Mouse (Mus musculus) embryonic facial prominence, embryonic 14.5 days (tissue): ENCODE results near the gene Spp2. TPM values are rescaled to one million over a fixed set of nuclear protein-coding genes. Genes with fewer than 3 reads are reported as not detected.

Experiments used
- ATAC-seq: fragments of 200-750 bp; cut with Nextera tagmentation; 2 replicates; pipeline ENCODE4 v1.8.0; 2017; ENCODE audit warnings: low read depth, moderate number of reproducible peaks, moderate TSS enrichment
- DNase-seq: peaks from one replicate; pipeline ENCODE4 v3.0.0-alpha.2; 2015; ENCODE audit warnings: low spot score
- H3K27ac ChIP-seq: fragments of 300-500 bp; sonication (generic); replicated peaks from 2 replicates; pipeline ENCODE4 v1.5.1; 2014; ENCODE audit warnings: low read depth, mild to moderate bottlenecking, low read length, moderate library complexity
- H3K27me3 ChIP-seq: fragments of 300-500 bp; sonication (generic); replicated peaks from 2 replicates; pipeline ENCODE4 v1.6.1; 2014; ENCODE audit warnings: low read length; ENCODE audit not compliant: control insufficient read depth, insufficient read depth
- H3K36me3 ChIP-seq: fragments of 300-500 bp; sonication (generic); 2 replicates; pipeline ENCODE4 v1.6.1; 2014; ENCODE audit warnings: low read length, mixed read lengths; ENCODE audit not compliant: control insufficient read depth, insufficient read depth
- H3K4me1 ChIP-seq: fragments of 300-500 bp; sonication (generic); 2 replicates; pipeline ENCODE4 v1.6.1; 2014; ENCODE audit warnings: antibody characterized with exemption, low read length; ENCODE audit not compliant: control insufficient read depth, insufficient read depth
- H3K4me2 ChIP-seq: fragments of 300-500 bp; sonication (generic); 2 replicates; pipeline ENCODE4 v1.6.1; 2014; ENCODE audit warnings: low read depth, mild to moderate bottlenecking, low read length, moderate library complexity, mixed read lengths
- H3K4me3 ChIP-seq: fragments of 300-500 bp; sonication (generic); 2 replicates; pipeline ENCODE4 v1.5.1; 2014; ENCODE audit warnings: low read depth, mild to moderate bottlenecking, low read length
- H3K9ac ChIP-seq: fragments of 300-500 bp; sonication (generic); 2 replicates; pipeline ENCODE4 v1.6.1; 2014; ENCODE audit warnings: low read depth, mild to moderate bottlenecking, low read length, moderate library complexity, mixed read lengths
- H3K9me3 ChIP-seq: fragments of 300-500 bp; sonication (generic); 2 replicates; pipeline ENCODE4 v1.6.1; 2016; ENCODE audit warnings: low read length; ENCODE audit not compliant: control insufficient read depth
- WGBS: fragments of 180-500 bp; shearing (Covaris S2); extraction: QIAGEN DNeasy Blood & Tissue Kit; methylation state at CpG from one replicate; pipeline ENCODE4 v1.1.7; 2014; 5-methylcytosine and 5-hydroxymethylcytosine counted together
- polyA plus RNA-seq: library from polyadenylated mRNA; unstranded; fragments of >200 nt; fragmentation: Nextera tagmentation; extraction: Ambion mirVana; gene quantifications from 2 replicates; pipeline ENCODE4 v1.2.1, GENCODE M21; 2014

The Spp2 gene
- polyA plus RNA-seq, 1 experiment from 2014 or later: 0.18 TPM

DNA sequence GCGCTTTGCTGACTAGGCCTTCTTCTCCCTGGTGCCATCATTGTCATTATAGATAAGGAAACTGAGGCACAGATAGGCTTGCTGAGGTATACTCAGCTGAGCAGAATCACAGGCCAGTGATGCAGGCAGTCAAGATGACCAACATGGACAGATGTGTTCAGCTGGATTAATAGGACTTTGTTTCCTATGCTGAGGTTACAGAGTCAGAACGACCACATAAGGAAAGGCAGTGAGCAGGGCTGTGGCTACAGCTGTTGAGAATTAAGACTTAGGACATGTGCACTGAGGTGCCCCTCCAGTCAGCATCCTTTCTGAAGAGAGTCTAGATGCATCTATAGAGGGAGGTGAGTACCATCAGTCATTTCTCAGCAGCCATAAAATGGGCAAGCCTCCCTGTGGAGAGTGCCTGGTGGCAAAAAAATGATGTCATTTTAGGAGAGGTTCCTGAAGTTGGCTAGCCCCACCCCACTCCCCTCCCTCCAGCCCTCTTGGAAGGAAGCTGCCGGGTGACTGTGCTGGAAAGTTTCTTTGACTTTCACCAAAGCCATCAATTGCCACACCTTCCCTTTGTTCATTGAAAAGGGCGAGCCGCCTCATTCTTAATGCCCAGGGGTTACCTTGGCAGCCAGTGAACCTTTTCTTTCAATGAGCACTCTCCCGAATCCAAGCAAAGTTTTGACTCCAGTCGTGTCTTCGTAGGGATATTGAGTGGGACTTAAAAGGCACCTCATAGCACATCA is 59.7 kb downstream of the Spp2 start:
- no peaks in the 10 kb centered on the region for H3K36me3 ChIP-seq
- peaks cover 16% of the 10 kb centered on the region for H3K4me1 ChIP-seq
- DNase-seq: no peak
- H3K4me2 ChIP-seq: no peak overlapping the region
- H3K9ac ChIP-seq: no peak overlapping the region
- H3K9me3 ChIP-seq: no peaks in the 10 kb centered on the region
- no peaks in the 10 kb centered on the region for H3K27me3 ChIP-seq
- no peak for ATAC-seq
- no peak overlapping the region for H3K4me3 ChIP-seq
- WGBS: 74% methylated on average over 8 of the region's 8 CpGs
- H3K27ac ChIP-seq: no peak overlapping the region

DNA sequence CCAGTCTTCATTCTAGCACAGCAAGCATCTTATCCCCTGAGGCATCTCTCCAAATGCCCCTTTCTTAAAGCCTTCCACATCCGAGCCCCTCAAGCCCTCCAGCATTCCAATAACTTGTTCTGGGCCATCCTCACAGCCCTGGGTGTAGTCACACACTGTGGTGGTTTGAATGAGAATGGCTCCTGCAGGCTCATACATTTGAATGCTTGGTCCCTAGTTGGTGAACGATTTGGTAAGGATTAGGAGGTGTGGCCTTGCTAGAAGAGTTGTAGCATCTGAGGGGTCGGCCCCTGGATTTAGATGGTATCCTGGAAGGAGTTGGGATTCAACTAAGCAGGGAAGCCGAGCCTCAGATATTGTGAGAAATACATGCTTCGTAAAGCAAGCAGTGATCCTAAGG is 61.1 kb downstream of the Spp2 start:
- H3K9me3 ChIP-seq: no peaks in the 10 kb centered on the region
- ATAC-seq: no peak
- no peaks in the 10 kb centered on the region for H3K27me3 ChIP-seq
- DNase-seq: no peak
- no peak overlapping the region for H3K9ac ChIP-seq
- 79% methylated on average over 5 of the region's 5 CpGs for WGBS
- no peak overlapping the region for H3K4me3 ChIP-seq
- H3K4me1 ChIP-seq: peaks cover 5% of the 10 kb centered on the region; the same call in 1 of the 2 replicates
- H3K36me3 ChIP-seq: no peaks in the 10 kb centered on the region
- H3K27ac ChIP-seq: no peak overlapping the region
- H3K4me2 ChIP-seq: no peak overlapping the region

- Histone ChIP-seq H3K4me2 (no peak overlapping the region), H3K9ac (no peak overlapping the region), H3K4me1 (0 out of 2 replicates have a peak, but pooled peaks cover 3% of the 10 kb centered on the region), H3K9me3 (no peaks in the 10 kb centered on the region), H3K36me3 (no peaks in the 10 kb centered on the region), H3K4me3 (no peak overlapping the region), H3K27me3 (no peaks in the 10 kb centered on the region), H3K27ac (no peak overlapping the region)
- DNase-seq (no peak), ATAC-seq (no peak)
- WGBS: 87% methylated on average over 2 of the region's 2 CpGs
Measured at GRCm38 (mm10) chr1:88468335-88468734, 61.6 kb downstream of the Spp2 start.

DNA sequence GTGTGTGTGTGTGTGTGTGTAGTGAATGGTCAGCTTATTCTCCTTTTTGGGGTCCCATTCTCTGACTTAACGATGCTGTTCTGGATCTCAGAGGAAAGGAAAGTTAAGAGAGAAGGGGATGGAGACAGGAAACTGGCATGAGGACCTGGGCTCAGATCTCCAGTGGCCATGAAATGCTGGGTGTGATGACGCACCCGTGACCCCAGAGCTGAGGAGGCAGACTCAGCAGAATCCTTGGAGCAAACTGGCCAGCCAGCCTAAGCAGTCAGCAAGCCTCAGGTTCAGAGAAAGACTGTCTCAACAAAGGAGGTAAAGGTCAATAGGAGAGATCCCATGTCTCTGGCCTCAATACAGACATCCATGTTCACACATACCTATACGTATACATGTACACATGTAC is 63.0 kb downstream of the Spp2 start:
- Histone ChIP-seq H3K9me3 (no peaks in the 10 kb centered on the region), H3K27ac (no peak overlapping the region), H3K4me2 (no peak overlapping the region), H3K4me1 (peaks cover 10% of the 10 kb centered on the region), H3K36me3 (no peaks in the 10 kb centered on the region), H3K27me3 (no peaks in the 10 kb centered on the region), H3K4me3 (no peak overlapping the region), H3K9ac (no peak overlapping the region)
- DNase-seq (no peak), ATAC-seq (no peak)
- 82% methylated on average over 4 of the region's 4 CpGs for WGBS

DNA sequence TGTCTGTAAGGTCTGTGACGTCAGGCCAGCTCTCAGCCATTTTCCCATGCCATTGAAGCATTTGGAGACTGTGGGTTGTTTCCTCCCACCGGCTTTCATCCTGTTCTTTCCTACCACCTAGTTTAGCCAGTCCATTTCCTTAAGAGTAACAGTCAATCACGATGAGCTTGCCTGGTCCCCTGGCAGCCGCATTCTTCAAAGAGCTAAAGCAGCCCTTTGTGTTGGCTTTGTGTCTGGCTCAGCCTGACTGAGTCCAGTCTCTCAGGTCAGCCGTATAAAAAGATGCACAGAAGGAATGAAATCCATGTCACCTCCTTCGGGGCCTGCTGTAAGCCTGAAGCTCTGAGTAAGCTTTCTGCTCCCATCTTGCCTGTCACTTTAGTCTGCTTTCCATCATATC is 65.5 kb downstream of the Spp2 start:
- H3K36me3 ChIP-seq: no peaks in the 10 kb centered on the region
- no peak overlapping the region for H3K4me2 ChIP-seq
- peaks cover 18% of the 10 kb centered on the region for H3K4me1 ChIP-seq
- no peaks in the 10 kb centered on the region for H3K27me3 ChIP-seq
- no peak overlapping the region for H3K4me3 ChIP-seq
- no peak overlapping the region for H3K27ac ChIP-seq
- H3K9me3 ChIP-seq: no peaks in the 10 kb centered on the region
- no peak for ATAC-seq
- H3K9ac ChIP-seq: no peak overlapping the region
- WGBS: 46% methylated on average over 6 of the region's 6 CpGs
- no peak for DNase-seq

GRCm38 (mm10) chr1:88473899-88474298 is 67.1 kb downstream of the Spp2 start:
- no peaks in the 10 kb centered on the region for H3K9me3 ChIP-seq
- H3K4me3 ChIP-seq: no peak overlapping the region
- H3K9ac ChIP-seq: no peak overlapping the region
- ATAC-seq (no peak), DNase-seq (no peak)
- no peaks in the 10 kb centered on the region for H3K27me3 ChIP-seq
- no peak overlapping the region for H3K27ac ChIP-seq
- WGBS: 59% methylated on average over 2 of the region's 2 CpGs
- H3K4me1 ChIP-seq: peaks cover 18% of the 10 kb centered on the region
- no peaks in the 10 kb centered on the region for H3K36me3 ChIP-seq
- no peak overlapping the region for H3K4me2 ChIP-seq

- Histone ChIP-seq H3K27me3 (no peaks in the 10 kb centered on the region), H3K9me3 (no peaks in the 10 kb centered on the region), H3K4me1 (peaks cover 18% of the 10 kb centered on the region), H3K27ac (no peak overlapping the region), H3K36me3 (no peaks in the 10 kb centered on the region), H3K4me3 (no peak overlapping the region), H3K9ac (no peak overlapping the region), H3K4me2 (no peak overlapping the region)
- ATAC-seq (peak; percentile 71; the same call in 1 of the 2 replicates), DNase-seq (peak; percentile 81)
- WGBS: 14% methylated on average over 7 of the region's 7 CpGs
Measured at GRCm38 (mm10) chr1:88474598-88474997, 67.8 kb downstream of the Spp2 start.

DNA sequence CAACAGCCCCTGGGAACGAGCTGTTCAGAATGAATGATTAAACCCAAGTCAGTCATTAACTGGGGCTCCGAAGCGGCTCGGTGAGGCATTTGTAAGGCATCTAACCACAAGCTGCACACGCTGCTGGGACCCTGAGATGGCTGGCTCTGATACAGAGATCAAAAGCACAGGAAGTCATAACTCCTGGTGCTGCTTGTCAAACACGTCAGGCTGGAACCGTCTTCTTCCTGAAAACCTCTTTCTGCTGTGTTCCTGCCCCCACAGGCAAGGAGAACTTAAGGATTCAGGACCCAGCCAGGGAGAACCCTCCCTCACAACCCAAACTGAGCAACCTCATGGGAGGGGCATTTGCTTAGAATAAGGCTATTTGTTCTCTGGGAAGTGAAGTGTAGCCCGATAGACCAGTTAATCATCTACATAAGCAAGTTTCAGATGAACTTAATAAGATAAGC is 68.8 kb downstream of the Spp2 start:
- H3K4me1 ChIP-seq: peaks cover 18% of the 10 kb centered on the region
- ATAC-seq (no peak), DNase-seq (peak; percentile 54)
- no peaks in the 10 kb centered on the region for H3K27me3 ChIP-seq
- 14% methylated on average over 8 of the region's 8 CpGs for WGBS
- H3K27ac ChIP-seq: no peak overlapping the region
- no peaks in the 10 kb centered on the region for H3K36me3 ChIP-seq
- H3K4me3 ChIP-seq: no peak overlapping the region
- no peak overlapping the region for H3K9ac ChIP-seq
- H3K4me2 ChIP-seq: no peak overlapping the region
- no peaks in the 10 kb centered on the region for H3K9me3 ChIP-seq
